Mouse (Mus musculus) urinary bladder, adult 18-20 months (tissue): ENCODE data around the gene Mrgprd.

ENCODE experiments used
- DNase-seq, 2 experiments: peaks; one replicate each; pipeline ENCODE4 v3.0.0; 2022; ENCODE audit warnings: low spot score in 2 of 2, mixed read lengths in 2 of 2

The Mrgprd gene

DNA sequence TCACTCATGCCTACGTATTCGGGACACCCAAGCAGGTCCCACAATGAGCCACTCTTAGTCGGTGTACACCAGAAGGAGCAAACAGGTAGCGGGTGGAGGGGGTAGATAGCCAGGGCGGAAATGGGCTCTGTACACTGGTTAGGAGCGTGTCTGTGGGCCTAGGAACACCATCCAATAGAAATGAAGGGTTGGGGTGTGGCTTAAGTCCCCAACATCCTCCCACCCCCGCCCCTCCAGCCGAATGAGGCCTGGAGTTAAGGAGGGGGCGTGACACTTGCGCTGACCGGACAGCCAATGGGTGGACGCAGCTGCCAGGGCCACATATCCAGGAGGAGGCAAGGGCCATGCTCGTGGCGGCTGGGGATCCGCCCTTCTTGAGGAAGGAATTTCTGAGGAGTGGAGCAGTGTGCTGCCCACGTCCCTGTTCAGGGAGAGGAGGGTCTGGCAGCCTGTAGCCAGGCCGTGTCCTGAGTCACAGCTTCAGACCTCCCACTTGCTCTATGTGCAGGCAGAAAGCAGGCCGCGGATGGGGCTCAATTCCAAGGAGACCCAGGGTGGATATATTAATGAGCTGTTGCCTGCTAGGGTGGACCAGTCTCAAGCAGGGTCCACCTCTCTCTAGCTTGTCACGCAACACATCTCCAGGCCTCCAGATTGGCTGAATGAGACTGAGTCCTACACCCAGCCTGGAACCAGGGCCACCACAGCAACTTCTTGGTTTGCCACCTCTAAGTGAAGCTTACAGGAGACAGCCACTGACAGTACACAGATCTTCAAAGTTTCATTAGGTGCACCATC lies 11.9 kb upstream of the Mrgprd start:
- peak in 1 of 2 experiments; percentile 70 for DNase-seq

DNA sequence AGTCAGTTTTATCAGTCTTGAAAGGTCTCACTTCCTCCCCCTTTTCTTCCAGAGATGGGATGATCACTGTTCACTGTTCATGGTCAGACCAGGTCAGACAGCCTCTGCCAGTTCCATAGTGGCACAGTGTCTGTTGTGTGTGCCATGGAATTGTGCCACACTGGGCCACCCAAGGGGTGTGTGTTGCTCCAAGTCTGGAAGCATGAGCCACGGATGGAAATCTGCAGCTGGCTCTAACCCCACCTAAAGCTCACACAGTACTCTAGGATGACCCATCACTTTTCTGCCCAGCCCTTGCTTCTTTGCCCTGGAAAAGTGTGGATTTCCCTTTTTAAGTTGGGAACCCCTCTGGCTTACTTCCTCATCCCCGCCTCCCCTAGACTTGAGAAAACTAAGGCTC lies 10.5 kb upstream of the Mrgprd start:
- DNase-seq: no peak

DNA sequence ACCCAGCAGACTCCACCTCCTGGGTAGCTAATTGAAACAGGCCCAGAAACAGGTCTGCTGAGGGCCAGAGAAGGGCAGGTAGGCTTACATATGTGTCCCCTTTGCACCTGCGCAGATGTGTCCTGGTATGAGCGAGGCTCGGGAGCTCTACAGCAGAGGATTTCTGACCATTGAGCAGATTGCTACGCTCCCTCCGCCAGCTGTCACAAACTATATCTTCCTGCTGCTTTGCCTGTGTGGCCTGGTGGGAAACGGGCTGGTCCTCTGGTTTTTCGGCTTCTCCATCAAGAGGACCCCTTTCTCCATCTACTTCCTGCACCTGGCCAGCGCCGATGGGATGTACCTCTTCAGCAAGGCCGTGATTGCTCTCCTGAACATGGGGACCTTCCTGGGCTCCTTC lies 7.0 kb upstream of the Mrgprd start:
- DNase-seq: no peak

GRCm38 (mm10) chr7:145308061-145308675 lies 6.5 kb upstream of the Mrgprd start:
- no peak for DNase-seq

DNA sequence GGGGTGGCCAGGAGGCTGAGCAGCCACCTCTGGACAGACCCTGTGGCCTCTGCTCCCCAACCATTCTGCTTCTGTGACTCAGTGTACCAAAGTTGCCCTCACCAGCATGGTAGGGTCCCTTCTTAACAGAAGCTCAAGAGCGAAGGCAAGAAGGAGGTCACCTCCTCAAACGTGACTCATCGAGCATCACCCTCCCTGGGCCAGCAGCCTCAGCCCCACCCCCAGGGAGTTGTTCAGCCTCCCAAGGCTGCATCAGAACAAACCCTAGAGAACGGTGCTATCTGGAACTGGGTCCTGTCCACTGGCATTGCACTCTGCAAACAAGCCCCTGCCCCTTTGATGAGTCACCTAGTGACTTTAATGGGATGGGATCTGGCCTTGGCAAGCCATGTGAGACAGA lies 5.8 kb upstream of the Mrgprd start:
- no peak for DNase-seq

DNA sequence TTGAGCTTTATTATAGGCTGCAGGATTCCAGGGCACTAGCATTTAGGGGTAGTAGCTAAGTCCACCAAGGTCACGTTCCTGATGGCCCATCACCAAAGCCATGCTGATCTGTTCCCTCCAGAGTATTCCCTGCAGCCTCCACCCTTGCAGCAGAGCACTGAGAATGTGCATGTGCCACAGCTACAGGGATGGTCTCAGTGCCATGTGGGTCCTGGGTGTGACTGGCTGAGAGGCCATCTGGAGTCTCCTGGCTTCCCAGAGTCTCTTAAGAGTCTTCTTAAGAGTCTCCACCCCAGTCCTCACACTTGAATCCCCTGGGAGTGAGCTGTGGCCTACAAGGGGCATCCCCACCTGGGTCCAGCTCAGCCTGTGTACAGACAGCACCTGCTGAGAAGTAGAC lies 4.8 kb upstream of the Mrgprd start:
- DNase-seq: no peak

- no peak for DNase-seq
Measured at GRCm38 (mm10) chr7:145310526-145310925, 4.1 kb upstream of the Mrgprd start.

GRCm38 (mm10) chr7:145312137-145312536 lies 2.5 kb upstream of the Mrgprd start:
- no peak for DNase-seq

DNA sequence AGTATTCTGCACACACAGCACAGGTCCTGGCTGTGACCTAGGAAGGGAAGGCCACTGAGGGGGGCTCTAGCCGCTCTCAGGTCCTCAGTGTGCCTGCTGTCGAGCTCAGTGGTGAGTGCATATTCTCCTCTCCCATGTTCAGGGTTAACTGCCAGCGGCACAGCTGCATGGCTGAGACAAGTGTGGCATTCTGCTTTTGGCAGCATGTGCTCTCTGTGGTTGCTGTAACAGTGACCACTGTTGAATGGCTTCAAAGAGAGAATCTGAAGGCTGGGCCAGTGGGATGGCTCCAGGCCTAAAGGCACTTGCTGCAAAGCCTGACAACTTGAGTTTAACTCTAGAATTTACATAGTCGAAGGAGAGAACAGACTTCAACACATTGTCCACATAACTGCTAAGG lies 2.9 kb downstream of the Mrgprd start:
- no peak for DNase-seq

- DNase-seq: no peak
Measured at GRCm38 (mm10) chr7:145319481-145319880, 4.8 kb downstream of the Mrgprd start.

DNA sequence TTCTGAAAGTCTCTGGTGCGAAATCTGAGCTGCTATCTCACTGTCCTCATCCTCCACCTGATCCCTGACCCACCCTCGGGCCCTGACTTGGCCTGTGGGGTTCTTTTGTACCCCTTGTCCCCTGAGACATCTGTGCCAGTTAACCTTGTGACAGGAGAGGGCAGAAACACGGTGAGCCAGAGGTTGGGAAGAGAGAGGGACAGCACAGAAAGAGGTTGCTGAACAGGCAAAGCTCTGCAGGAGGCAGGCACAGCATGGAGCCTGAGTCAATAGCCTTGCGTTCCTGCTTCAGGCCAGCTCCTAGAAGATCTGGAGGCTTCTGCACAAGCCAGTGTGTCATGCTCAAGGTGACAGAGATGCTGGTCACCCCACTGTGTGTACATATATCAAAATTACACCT lies 9.0 kb downstream of the Mrgprd start:
- no peak for DNase-seq

- DNase-seq: no peak
Measured at GRCm38 (mm10) chr7:145325697-145326096, 11.1 kb downstream of the Mrgprd start.

- DNase-seq: no peak
Measured at GRCm38 (mm10) chr7:145329982-145330381, 15.3 kb downstream of the Mrgprd start.

- no peak for DNase-seq
Measured at GRCm38 (mm10) chr7:145330641-145331040, 16.0 kb downstream of the Mrgprd start.

GRCm38 (mm10) chr7:145332376-145333041 lies 17.9 kb downstream of the Mrgprd start:
- DNase-seq: no peak

DNA sequence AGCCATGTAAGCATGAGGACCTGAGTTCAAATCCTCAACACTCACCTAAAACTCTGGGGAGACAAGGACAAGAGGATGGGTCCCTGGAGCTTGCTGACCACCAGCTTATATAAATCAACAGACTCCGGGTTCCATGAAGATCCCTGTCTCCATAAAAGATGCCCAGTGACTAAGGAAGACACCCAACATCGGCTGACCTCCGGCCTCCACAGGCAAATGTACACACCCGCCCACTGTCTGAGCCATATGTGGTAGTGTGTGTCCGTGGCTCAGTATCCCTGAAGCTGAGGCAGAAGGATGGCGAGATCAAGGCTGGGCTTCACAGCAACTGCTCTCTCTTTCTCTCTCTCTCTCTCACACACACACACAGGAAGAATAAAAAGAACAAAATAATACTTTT lies 19.3 kb downstream of the Mrgprd start:
- DNase-seq: no peak

DNA sequence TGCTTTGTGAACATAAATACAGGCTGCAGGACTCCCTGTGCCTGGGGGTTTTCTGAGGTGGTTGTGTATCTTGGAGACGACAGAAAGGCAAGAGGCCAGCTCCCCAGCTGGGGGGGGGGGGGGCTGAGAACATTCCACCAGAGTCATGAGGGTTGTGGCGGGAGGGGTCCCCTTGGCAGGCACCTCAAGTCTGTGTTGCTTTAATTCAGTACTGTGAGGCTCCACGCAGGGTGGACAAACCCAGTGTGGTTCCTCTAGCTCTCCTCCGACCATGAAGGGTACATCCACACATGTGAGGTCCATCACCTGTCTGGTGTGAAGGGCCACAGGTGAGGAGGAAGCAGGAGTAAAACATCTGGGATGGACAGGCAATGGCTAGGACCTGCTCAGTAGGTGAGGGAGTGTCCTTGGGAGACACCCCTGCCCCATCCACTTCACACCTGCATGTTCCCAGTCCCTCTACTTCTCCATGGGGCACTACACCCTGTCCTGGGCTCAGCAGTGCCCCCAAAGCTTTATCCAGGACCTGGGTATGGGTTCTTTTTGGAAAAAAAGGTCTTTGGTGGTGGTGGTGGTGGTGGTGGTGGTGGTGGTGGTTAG lies 19.9 kb downstream of the Mrgprd start:
- DNase-seq: no peak

DNA sequence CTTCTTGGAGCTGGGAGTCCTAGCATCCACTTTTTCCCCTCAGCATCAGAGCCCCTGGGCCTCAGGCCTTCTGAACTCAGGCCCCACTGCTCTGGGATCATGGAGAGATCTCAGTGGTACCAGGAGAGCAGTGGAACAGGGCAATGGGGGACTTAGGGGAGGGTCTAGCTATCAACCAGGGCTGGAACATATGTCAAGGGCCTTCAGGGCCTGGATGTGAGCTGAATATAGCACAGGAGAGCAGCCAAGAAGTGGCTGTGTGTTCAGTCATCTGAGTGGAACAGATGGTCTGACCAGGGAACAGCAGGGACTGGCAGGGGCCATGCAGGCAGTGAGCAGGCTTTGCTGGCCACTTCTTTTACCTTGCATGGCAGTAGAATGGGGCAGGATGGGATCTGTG lies 20.6 kb downstream of the Mrgprd start:
- no peak for DNase-seq

DNA sequence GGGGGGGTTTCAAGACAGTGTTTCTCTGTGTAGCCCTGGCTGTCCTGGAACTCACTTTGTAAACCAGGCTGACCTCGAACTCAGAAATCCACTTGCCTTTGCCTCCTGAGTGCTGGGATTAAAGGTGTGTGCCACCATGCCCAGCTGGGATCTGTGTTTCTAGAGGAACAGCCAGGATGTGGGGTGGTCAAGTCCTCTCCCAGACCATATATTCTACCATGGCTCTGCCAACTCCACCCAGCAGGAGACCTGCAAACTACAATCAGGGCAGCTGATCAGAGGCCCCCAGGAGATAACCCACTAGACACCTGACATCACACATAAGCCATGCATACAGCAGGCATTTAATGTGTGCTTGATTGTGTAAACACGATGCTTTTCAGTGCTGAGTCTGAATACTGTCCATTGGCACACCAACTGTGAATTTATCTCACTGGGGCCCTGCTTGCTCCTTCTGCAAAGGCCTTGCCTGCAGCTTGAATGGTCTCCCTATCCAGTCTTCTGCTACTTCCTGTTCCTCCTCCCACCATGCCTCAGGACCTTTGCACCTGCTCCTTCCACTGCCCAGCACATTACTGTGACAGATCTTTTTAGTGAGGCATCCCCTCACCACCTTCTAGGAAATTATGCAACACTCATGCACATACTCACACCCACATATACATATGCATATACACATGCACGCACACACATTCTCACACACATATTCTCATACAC lies 21.1 kb downstream of the Mrgprd start:
- DNase-seq: no peak

DNA sequence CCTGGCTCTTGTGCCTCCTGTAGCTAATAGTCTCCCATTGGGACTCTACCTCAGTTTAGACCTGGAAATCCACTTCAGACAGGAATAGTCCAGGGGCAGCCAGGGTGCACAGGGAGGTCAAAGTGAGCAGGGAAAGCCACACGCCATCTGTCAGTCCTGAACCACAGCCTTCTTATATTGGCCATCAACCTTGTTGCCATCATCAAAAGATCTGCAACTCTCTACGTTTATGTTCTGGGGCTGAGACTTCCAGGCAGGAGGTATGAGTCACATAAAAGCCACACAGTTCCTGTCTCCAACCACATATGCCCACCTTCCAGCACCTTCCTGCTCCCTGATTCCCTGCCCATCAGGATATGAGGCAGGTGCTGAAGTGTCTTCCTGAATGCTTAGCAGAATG lies 23.3 kb downstream of the Mrgprd start:
- DNase-seq: no peak

GRCm38 (mm10) chr7:145340248-145340904 lies 25.7 kb downstream of the Mrgprd start:
- no peak for DNase-seq
